Mouse (Mus musculus) forebrain, embryonic 10.5 days (tissue): Measurements from ENCODE around the gene Bag3. TPM values are rescaled to one million over a fixed set of nuclear protein-coding genes. Genes with fewer than 3 reads are reported as not detected.

ENCODE experiments used
- DNase-seq: peaks from one replicate; pipeline ENCODE4 v3.0.0-alpha.2; 2017; ENCODE audit warnings: low spot score; ENCODE audit errors: extremely low spot score
- H3K27ac ChIP-seq: fragments of 300-500 bp; sonication (generic); 2 replicates; pipeline ENCODE4 v1.5.1; 2016; ENCODE audit warnings: mild to moderate bottlenecking
- H3K27me3 ChIP-seq: fragments of 300-500 bp; sonication (generic); 2 replicates; pipeline ENCODE4 v1.6.1; 2016; ENCODE audit warnings: mild to moderate bottlenecking; ENCODE audit not compliant: poor library complexity, severe bottlenecking
- H3K36me3 ChIP-seq: fragments of 300-500 bp; sonication (generic); replicated peaks from 2 replicates; pipeline ENCODE4 v1.6.1; 2016; ENCODE audit warnings: mild to moderate bottlenecking, moderate library complexity
- H3K4me1 ChIP-seq: fragments of 300-500 bp; sonication (generic); 2 replicates; pipeline ENCODE4 v1.6.1; 2016
- H3K4me3 ChIP-seq: fragments of 300-500 bp; sonication (generic); 2 replicates; pipeline ENCODE4 v1.5.1; 2016; ENCODE audit warnings: mild to moderate bottlenecking, moderate library complexity
- H3K9me3 ChIP-seq: fragments of 300-500 bp; sonication (generic); 2 replicates; pipeline ENCODE4 v1.6.1; 2016; ENCODE audit warnings: mild to moderate bottlenecking, moderate library complexity
- WGBS: fragments of 180-500 bp; shearing (Covaris S2); methylation state at CpG from one replicate; pipeline ENCODE4 v1.1.7; 2016; 5-methylcytosine and 5-hydroxymethylcytosine counted together
- polyA plus RNA-seq: library from polyadenylated mRNA; unstranded; fragments of >200 nt; fragmentation: Nextera tagmentation; extraction: Ambion mirVana; gene quantifications from 2 replicates; pipeline ENCODE4 v1.2.1, GENCODE M21; 2016

Bag3 gene
- polyA plus RNA-seq, 1 experiment from 2014 or later: 6.2 TPM

DNA sequence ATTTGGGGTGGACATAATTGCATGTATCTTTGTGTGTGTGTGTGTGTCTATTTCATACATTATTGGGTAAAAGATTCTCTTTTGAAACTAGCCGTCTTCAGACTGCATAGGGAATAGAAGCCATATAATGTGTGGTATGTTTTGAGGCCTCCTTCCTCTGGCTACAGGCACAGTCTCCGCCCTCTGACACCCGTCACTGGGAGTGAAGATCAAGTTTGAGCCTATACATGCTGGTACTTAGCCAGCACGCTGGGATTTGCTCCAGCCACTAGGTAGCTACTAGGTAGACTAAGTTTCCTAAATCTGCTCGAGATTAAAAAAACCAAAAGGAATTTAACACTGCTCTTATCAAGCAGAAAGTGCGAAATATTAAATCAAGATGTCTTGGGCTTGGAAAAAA, 3.2 kb downstream of the Bag3 start:
- WGBS: 86% methylated on average over 6 of the region's 6 CpGs
- H3K27ac ChIP-seq: no peak overlapping the region
- H3K4me1 ChIP-seq: peaks cover 60% of the 10 kb centered on the region
- no peaks in the 10 kb centered on the region for H3K36me3 ChIP-seq
- peaks cover 45% of the 10 kb centered on the region for H3K27me3 ChIP-seq
- no peak overlapping the region for H3K4me3 ChIP-seq
- no peak for DNase-seq
- no peaks in the 10 kb centered on the region for H3K9me3 ChIP-seq

DNA sequence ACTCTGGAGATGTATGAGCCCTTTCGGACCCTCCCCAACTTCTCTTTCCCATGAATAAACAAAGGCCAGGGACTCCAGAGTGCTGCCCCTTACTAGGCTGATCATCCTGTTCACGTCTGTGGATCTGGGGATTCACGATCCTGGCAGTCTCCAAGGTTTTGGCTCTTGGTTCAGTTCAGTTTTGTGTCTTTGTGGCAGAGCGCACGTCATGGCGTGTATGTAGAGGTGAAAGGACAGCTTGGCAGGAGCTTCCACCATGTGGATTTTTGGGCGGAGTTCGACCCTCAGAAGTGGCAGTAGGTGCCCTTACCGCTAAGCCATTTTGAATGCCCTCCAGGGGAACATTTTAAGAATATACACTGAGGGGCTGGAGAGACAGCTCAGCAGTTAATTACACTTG, 5.2 kb downstream of the Bag3 start:
- no peak for DNase-seq
- WGBS: 83% methylated on average over 9 of the region's 9 CpGs
- Histone ChIP-seq H3K27ac (no peak overlapping the region; the same call in 1 of the 2 replicates), H3K4me1 (peaks cover 72% of the 10 kb centered on the region), H3K9me3 (no peaks in the 10 kb centered on the region), H3K27me3 (peaks cover 25% of the 10 kb centered on the region), H3K4me3 (no peak overlapping the region), H3K36me3 (no peaks in the 10 kb centered on the region)

DNA sequence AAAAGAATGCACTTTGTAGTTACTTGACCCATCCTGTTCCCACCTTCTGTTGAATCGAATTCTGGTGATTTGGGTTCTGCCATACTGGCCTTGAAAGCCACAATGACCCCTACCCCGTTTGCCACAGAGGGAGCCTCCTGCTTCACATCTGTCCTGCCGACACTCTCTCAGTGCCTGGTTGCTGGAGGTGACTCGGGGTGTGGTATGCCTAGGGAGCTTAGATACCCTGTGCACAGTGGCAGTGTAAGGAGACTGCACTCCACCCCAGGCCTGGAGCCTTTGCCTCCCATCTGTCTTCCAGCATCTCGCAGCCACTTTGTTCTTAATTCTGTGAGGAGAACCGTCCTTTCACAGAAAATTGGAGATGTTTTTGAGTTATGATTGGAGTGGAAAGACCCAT, 5.7 kb downstream of the Bag3 start:
- Histone ChIP-seq H3K27me3 (peaks cover 20% of the 10 kb centered on the region), H3K4me1 (peaks cover 72% of the 10 kb centered on the region), H3K27ac (peak overlapping the region; percentile 63; the same call in 1 of the 2 replicates), H3K36me3 (no peaks in the 10 kb centered on the region), H3K4me3 (no peak overlapping the region), H3K9me3 (no peaks in the 10 kb centered on the region)
- DNase-seq: no peak
- 56% methylated on average over 6 of the region's 6 CpGs for WGBS

DNA sequence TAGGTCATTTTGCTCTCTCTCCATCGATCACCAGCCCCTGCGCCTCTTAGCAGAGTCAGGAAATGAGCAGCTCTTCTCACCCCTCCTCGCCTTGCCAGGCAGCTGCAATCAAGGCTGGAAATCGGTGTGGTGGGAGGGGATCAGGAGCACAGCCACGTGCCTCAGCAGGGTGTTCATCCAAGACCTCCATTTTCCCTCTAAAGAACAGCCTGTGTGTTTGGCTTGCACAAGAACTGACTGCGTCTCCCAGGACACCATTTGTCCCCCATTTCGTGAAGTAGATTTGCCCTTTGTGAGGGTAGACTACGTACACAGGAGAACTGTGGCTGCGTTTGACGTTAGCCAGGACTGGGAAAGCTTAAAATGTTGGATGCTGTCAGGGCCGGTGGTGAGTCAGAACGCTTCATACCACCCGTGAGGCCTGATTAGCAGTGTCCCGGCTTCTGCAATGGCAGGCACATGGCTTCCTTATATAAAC, 6.2 kb downstream of the Bag3 start:
- WGBS: 54% methylated on average over 14 of the region's 14 CpGs
- H3K4me1 ChIP-seq: peaks cover 72% of the 10 kb centered on the region

DNA sequence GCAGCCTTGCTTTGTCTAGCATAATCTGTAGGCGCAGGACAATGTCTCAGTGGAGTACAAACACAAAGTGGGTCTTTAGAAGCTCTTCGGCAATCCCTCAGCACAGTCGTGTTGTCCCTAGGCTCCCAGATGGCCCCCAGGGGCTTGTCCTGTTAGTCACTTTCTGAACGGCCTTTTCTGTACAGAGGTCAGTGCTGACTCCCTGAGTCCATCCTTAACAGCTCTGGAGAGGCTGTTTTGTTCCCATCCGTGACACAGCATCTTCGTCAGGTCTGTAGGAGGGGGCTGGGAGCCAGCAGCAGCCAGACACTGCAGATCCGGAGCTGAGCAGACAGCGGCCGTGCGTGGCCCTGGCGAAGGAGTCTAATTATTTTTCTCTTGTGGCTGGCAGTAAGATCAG, 7.6 kb downstream of the Bag3 start:
- no peaks in the 10 kb centered on the region for H3K9me3 ChIP-seq
- peaks cover 84% of the 10 kb centered on the region for H3K4me1 ChIP-seq
- WGBS: 21% methylated on average over 11 of the region's 11 CpGs
- peaks cover 11% of the 10 kb centered on the region; the same call in 1 of the 2 replicates for H3K27me3 ChIP-seq
- peak overlapping the region; percentile 76 for H3K27ac ChIP-seq
- no peaks in the 10 kb centered on the region; the same call in 1 of the 2 replicates for H3K36me3 ChIP-seq
- DNase-seq: no peak
- peak overlapping the region; percentile 27 for H3K4me3 ChIP-seq

More for the DNA sequence above, 6.2 kb downstream of the Bag3 start:
- no peak overlapping the region for H3K4me3 ChIP-seq
- DNase-seq: no peak
- no peaks in the 10 kb centered on the region; the same call in 1 of the 2 replicates for H3K36me3 ChIP-seq
- H3K9me3 ChIP-seq: no peaks in the 10 kb centered on the region
- H3K27ac ChIP-seq: peak overlapping the region; percentile 63
- H3K27me3 ChIP-seq: peaks cover 15% of the 10 kb centered on the region; the same call in 1 of the 2 replicates

GRCm38 (mm10) chr7:128531929-128532328, 8.5 kb downstream of the Bag3 start:
- peaks cover 12% of the 10 kb centered on the region; the same call in 1 of the 2 replicates for H3K27me3 ChIP-seq
- H3K4me3 ChIP-seq: no peak overlapping the region
- peak overlapping the region; percentile 76 for H3K27ac ChIP-seq
- 79% methylated on average over 6 of the region's 6 CpGs for WGBS
- no peaks in the 10 kb centered on the region; the same call in 1 of the 2 replicates for H3K36me3 ChIP-seq
- no peak for DNase-seq
- peaks cover 92% of the 10 kb centered on the region for H3K4me1 ChIP-seq
- no peaks in the 10 kb centered on the region for H3K9me3 ChIP-seq

GRCm38 (mm10) chr7:128532441-128533166, 9.2 kb downstream of the Bag3 start:
- Histone ChIP-seq H3K4me3 (no peak overlapping the region), H3K27ac (peak overlapping the region; percentile 76), H3K27me3 (peaks cover 18% of the 10 kb centered on the region), H3K9me3 (no peaks in the 10 kb centered on the region), H3K4me1 (peaks cover 94% of the 10 kb centered on the region), H3K36me3 (no peaks in the 10 kb centered on the region; the same call in 1 of the 2 replicates)
- WGBS: 85% methylated on average over 6 of the region's 6 CpGs
- no peak for DNase-seq

DNA sequence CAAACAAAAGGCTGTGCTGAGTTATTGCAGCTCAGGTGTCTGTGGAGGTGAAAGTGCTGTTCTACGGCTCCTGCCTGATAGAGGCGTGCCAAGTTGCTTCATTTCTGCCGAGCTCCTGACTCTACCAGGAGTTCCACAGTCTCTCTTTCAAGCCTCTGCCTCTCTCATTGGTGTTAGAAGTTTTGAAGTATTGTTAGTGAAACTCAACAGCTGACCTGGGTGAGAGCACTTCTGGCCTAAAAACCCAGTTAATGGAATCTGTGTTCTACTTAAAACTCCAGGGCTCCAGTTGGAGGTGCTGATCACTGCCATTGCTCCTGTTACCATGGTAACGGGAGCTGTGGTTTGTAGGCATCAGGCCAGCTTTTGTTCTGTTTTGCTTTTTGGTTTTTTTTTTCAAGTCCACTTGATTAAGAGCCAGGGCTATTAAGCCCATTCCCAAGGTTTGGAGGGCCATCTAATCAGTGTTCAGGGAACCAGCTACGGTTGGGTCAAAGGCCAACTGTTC, 11.6 kb downstream of the Bag3 start:
- peaks cover 88% of the 10 kb centered on the region for H3K4me1 ChIP-seq

GRCm38 (mm10) chr7:128536074-128536473, 12.7 kb downstream of the Bag3 start:
- Histone ChIP-seq H3K36me3 (peaks cover 12% of the 10 kb centered on the region), H3K27me3 (peaks cover 12% of the 10 kb centered on the region), H3K4me3 (no peak overlapping the region), H3K27ac (peak overlapping the region; percentile 60; the same call in 1 of the 2 replicates), H3K9me3 (no peaks in the 10 kb centered on the region), H3K4me1 (peaks cover 80% of the 10 kb centered on the region)
- DNase-seq: no peak
- 22% methylated on average over 3 of the region's 3 CpGs for WGBS

More for the DNA sequence above, 11.6 kb downstream of the Bag3 start:
- peaks cover 5% of the 10 kb centered on the region for H3K36me3 ChIP-seq
- no peak overlapping the region for H3K4me3 ChIP-seq
- no peaks in the 10 kb centered on the region for H3K9me3 ChIP-seq
- peaks cover 16% of the 10 kb centered on the region for H3K27me3 ChIP-seq
- peak; percentile 44 for DNase-seq
- H3K27ac ChIP-seq: peak overlapping the region; percentile 77
- 44% methylated on average over 5 of the region's 5 CpGs for WGBS

DNA sequence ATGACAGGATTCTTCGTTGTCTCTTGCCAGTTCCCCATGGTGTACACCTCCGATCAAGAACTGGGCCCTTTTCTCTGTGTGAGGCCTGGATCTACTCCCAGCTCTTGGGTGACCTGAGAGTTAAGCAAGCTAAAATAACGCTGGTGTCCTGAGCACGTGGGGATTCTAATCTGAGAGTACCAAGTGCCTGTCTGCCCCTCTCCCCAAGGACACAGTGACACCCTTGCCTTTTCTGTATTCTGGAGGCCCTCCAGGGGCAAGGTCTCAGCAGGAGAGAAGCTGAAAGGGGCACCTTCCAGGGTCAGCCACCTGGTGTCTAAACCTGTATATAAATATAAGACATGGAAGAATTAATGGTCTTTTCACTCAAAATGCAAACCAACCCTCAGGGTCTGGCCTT, 14.3 kb downstream of the Bag3 start:
- WGBS: 88% methylated on average over 4 of the region's 4 CpGs
- Histone ChIP-seq H3K9me3 (no peaks in the 10 kb centered on the region), H3K27me3 (peaks cover 12% of the 10 kb centered on the region), H3K36me3 (peaks cover 25% of the 10 kb centered on the region), H3K4me1 (peaks cover 75% of the 10 kb centered on the region), H3K27ac (no peak overlapping the region), H3K4me3 (no peak overlapping the region)
- no peak for DNase-seq

- no peak overlapping the region for H3K4me3 ChIP-seq
- WGBS: 69% methylated on average over 4 of the region's 4 CpGs
- H3K4me1 ChIP-seq: peaks cover 70% of the 10 kb centered on the region
- peaks cover 29% of the 10 kb centered on the region for H3K36me3 ChIP-seq
- peaks cover 12% of the 10 kb centered on the region for H3K27me3 ChIP-seq
- no peaks in the 10 kb centered on the region for H3K9me3 ChIP-seq
- no peak for DNase-seq
- H3K27ac ChIP-seq: no peak overlapping the region
Measured at GRCm38 (mm10) chr7:128538196-128538595, 14.8 kb downstream of the Bag3 start.

DNA sequence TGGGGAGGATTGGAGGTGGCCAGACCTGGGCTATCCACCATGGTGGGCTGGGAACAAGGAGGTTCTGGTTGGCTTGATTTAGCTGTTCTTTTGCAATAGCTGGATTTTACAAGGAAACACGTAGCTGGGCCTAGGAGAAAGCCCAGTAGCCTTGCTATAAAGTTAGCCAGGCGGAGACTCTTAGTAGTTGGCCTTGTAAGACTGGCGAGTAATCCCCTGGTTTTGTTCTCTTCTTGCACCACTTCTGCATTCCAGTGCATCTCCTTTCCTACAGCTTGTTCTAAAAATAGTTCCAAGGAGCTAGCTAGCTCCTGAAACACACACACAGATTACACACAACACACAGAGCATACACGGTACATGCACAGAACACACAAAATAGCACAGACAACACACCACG, 15.4 kb downstream of the Bag3 start:
- no peak overlapping the region for H3K27ac ChIP-seq
- H3K4me1 ChIP-seq: peaks cover 64% of the 10 kb centered on the region
- whole genome bisulfite sequencing: 79% methylated on average over 5 of the region's 5 CpGs
- H3K9me3 ChIP-seq: no peaks in the 10 kb centered on the region
- peaks cover 12% of the 10 kb centered on the region for H3K27me3 ChIP-seq
- no peak overlapping the region for H3K4me3 ChIP-seq
- DNase-seq: no peak
- peaks cover 35% of the 10 kb centered on the region for H3K36me3 ChIP-seq

DNA sequence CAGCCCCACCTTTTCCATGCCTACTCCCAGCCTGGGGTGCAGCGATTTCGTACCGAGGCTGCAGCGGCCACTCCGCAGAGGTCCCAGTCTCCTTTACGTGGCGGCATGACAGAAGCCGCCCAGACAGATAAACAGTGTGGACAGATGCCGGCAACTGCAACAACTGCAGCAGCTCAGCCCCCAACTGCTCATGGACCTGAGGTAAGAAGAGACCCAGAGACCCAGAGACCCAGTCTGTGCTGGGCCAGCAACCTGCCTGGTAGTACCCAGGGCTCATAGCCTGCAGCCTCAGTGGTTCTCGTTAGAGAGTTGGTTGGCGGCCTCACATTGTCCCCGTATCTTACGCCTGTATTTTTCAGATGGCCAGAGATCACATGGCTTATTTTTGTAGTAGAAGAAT, 16.7 kb downstream of the Bag3 start:
- peaks cover 12% of the 10 kb centered on the region for H3K27me3 ChIP-seq
- peak overlapping the region; percentile 49 for H3K27ac ChIP-seq

More for the DNA sequence above, 16.7 kb downstream of the Bag3 start:
- Histone ChIP-seq H3K9me3 (no peaks in the 10 kb centered on the region), H3K4me3 (no peak overlapping the region), H3K36me3 (peaks cover 44% of the 10 kb centered on the region), H3K4me1 (peaks cover 51% of the 10 kb centered on the region)
- WGBS: 95% methylated on average over 13 of the region's 13 CpGs
- no peak for DNase-seq
